Mouse (Mus musculus): ENCODE data around the gene Mef2b.

- TF ChIP-seq CTCF (IDR thresholded peaks at IDR 0.05; ENCODE audit: extremely low read depth, insufficient read depth, insufficient read length, insufficient replicate concordance) (no peak), POLR2A (IDR thresholded peaks at IDR 0.05; ENCODE audit: low read depth, low read length) (no peak)
Observed at GRCm38 (mm10) chr8:70159211-70159610, 19.7 kb downstream of the Mef2b start.
